Mouse (Mus musculus): ENCODE measurements around the gene Dcaf17.

GRCm38 (mm10) chr2:71108541-71108940, 53.4 kb downstream of the Dcaf17 start:
- TF ChIP-seq CTCF (IDR thresholded peaks at IDR 0.05; ENCODE audit: low read depth) (no peak), EP300 (IDR thresholded peaks at IDR 0.05; ENCODE audit: low read depth) (no peak)

Measured in liver, embryonic 14.5 days (tissue).